31 mouse cellular contexts compared by ENCODE assay signal in genomic region chr14:25112832-25113231, GRCm38 (mm10).
DNase-seq lines count a peak whose midpoint lies in the region; ATAC-seq and TF ChIP-seq lines count a peak whose summit lies in the region.
"Had no signal": no experiment of that assay in that cellular context is flagged by ENCODE, and none has a peak within 500 bp of the region (broad histone marks: within the 10 kb centered on the region; RNA-seq: fewer than 3 reads in every experiment).

No protein-coding gene starts in this region.

- no peak overlapping the region for H3K4me3 ChIP-seq in kidney, embryonic 15.5 days (replicated peaks)
- H3K4me3 ChIP-seq in bone marrow macrophage, adult 2 months (ENCODE audit: insufficient read depth, low read length) = no peak overlapping the region
- H3K4me3 ChIP-seq in limb, embryonic 12.5 days (replicated peaks) = no peak overlapping the region
- H3K4me3 ChIP-seq: erythroblast, embryonic 14.5 days; forebrain, embryonic 12.5 days; heart, embryonic 15.5 days; hindbrain, embryonic 15.5 days; left cerebral cortex, adult 2 months; liver, embryonic 15.5 days; neural tube, embryonic 12.5 days had no signal

- DNase-seq in kidney, postnatal 36 days = no peak
- DNase-seq in urinary bladder, postnatal 25 days (ENCODE audit: low spot score) = no peak
- DNase-seq in urinary bladder, postnatal 10 days (ENCODE audit: low spot score) = no peak
- DNase-seq in adrenal gland, postnatal 10 days = no peak
- DNase-seq: cerebellum, adult 11 months; cerebellum, adult 9-11 months; gastrocnemius, postnatal 10 days; heart, postnatal 36 days; kidney, adult 11 months; kidney, postnatal 14 days; left cerebral cortex, postnatal 4 days; lung, embryonic 14.5 days; right cerebral cortex, adult 18-20 months; right cerebral cortex, postnatal 4 days; thymus, adult 18-20 months; thymus, postnatal 36 days had no signal

- peak overlapping the region; percentile 33 for H3K27ac ChIP-seq in kidney, embryonic 15.5 days
- 0 out of 2 replicates have a peak overlapping the region, but pooled peaks have one; percentile 7 for H3K27ac ChIP-seq in bone marrow macrophage, adult 2 months (ENCODE audit: insufficient read depth, low read depth, low read length)
- H3K27ac ChIP-seq in limb, embryonic 12.5 days = 0 out of 2 replicates have a peak overlapping the region, but pooled peaks have one; percentile 12
- H3K27ac ChIP-seq: forebrain, embryonic 12.5 days; heart, embryonic 15.5 days; hindbrain, embryonic 15.5 days; left cerebral cortex, adult 2 months; liver, embryonic 15.5 days; neural tube, embryonic 12.5 days; stomach, postnatal 0 days had no signal

- ATAC-seq in kidney, embryonic 15.5 days (replicated peaks; ENCODE audit: low FRiP score) = no peak
- peak; percentile 33; the same call in 1 of the 2 replicates for ATAC-seq in common myeloid progenitor, adult 5-6 weeks (replicated peaks; ENCODE audit: low read depth, poor library complexity, severe bottlenecking)
- no peak for ATAC-seq in limb, embryonic 12.5 days (ENCODE audit: insufficient number of reproducible peaks, insufficient read depth, low FRiP score, low TSS enrichment, low read depth)
- ATAC-seq: activated CD4-positive, CD25-positive, alpha-beta regulatory T cell, adult 4 months; inflammation-experienced regulatory T-cells, adult 6 months; midbrain, embryonic 16.5 days had no signal

- H3K9ac ChIP-seq in kidney, embryonic 15.5 days = no peak overlapping the region
- H3K9ac ChIP-seq in limb, embryonic 12.5 days (replicated peaks) = no peak overlapping the region
- H3K9ac ChIP-seq: forebrain, embryonic 12.5 days; heart, embryonic 15.5 days; hindbrain, embryonic 15.5 days; liver, embryonic 15.5 days; lung, embryonic 14.5 days; neural tube, embryonic 12.5 days had no signal

- no peaks in the 10 kb centered on the region for H3K9me3 ChIP-seq in kidney, embryonic 15.5 days (replicated peaks)
- H3K9me3 ChIP-seq in limb, embryonic 12.5 days = 0 out of 2 replicates have a peak, but pooled peaks cover under 1% of the 10 kb centered on the region
- H3K9me3 ChIP-seq: forebrain, embryonic 12.5 days; heart, embryonic 15.5 days; hindbrain, embryonic 15.5 days; liver, embryonic 15.5 days; neural tube, embryonic 12.5 days had no signal

- H3K4me2 ChIP-seq in kidney, embryonic 15.5 days = no peak overlapping the region
- no peak overlapping the region for H3K4me2 ChIP-seq in limb, embryonic 12.5 days
- H3K4me2 ChIP-seq: forebrain, embryonic 12.5 days; heart, embryonic 15.5 days; hindbrain, embryonic 15.5 days; liver, embryonic 15.5 days; lung, embryonic 14.5 days; neural tube, embryonic 12.5 days had no signal

- WGBS in kidney, embryonic 15.5 days = 77% methylated on average over 10 of the region's 10 CpGs
- WGBS in limb, embryonic 12.5 days = 80% methylated on average over 10 of the region's 10 CpGs

- no peaks in the 10 kb centered on the region for H3K36me3 ChIP-seq in kidney, embryonic 15.5 days
- H3K36me3 ChIP-seq in limb, embryonic 12.5 days = no peaks in the 10 kb centered on the region
- H3K36me3 ChIP-seq: forebrain, embryonic 12.5 days; heart, embryonic 15.5 days; hindbrain, embryonic 15.5 days; liver, embryonic 15.5 days; neural tube, embryonic 12.5 days had no signal

- TF ChIP-seq CTCF in bone marrow macrophage, adult 2 months (IDR thresholded peaks at IDR 0.05; ENCODE audit: low read depth, low read length) = no peak

- H3K4me1 ChIP-seq in kidney, embryonic 15.5 days = peaks cover 45% of the 10 kb centered on the region
- H3K4me1 ChIP-seq in bone marrow macrophage, adult 2 months (ENCODE audit: control insufficient read depth, insufficient read depth, low read length) = peaks cover 21% of the 10 kb centered on the region
- peaks cover 39% of the 10 kb centered on the region for H3K4me1 ChIP-seq in limb, embryonic 12.5 days (replicated peaks)
- H3K4me1 ChIP-seq: liver, embryonic 15.5 days had no signal

- H3K27me3 ChIP-seq in kidney, embryonic 15.5 days = no peaks in the 10 kb centered on the region
- H3K27me3 ChIP-seq in limb, embryonic 12.5 days = no peaks in the 10 kb centered on the region
- H3K27me3 ChIP-seq: forebrain, embryonic 12.5 days; heart, embryonic 15.5 days; hindbrain, embryonic 15.5 days; liver, embryonic 15.5 days; neural tube, embryonic 12.5 days had no signal

- TF ChIP-seq POLR2A in bone marrow macrophage, adult 2 months (IDR thresholded peaks at IDR 0.05; ENCODE audit: borderline replicate concordance, low read depth, low read length) = no peak
